Mouse (Mus musculus): ENCODE results near the gene Amh. TPM values are rescaled to one million over a fixed set of nuclear protein-coding genes. Genes with fewer than 3 reads are reported as not detected.

Amh gene
- polyA plus RNA-seq (2012; rRNA removed) = 11.5 and 23.8 TPM in 2 replicates

DNA sequence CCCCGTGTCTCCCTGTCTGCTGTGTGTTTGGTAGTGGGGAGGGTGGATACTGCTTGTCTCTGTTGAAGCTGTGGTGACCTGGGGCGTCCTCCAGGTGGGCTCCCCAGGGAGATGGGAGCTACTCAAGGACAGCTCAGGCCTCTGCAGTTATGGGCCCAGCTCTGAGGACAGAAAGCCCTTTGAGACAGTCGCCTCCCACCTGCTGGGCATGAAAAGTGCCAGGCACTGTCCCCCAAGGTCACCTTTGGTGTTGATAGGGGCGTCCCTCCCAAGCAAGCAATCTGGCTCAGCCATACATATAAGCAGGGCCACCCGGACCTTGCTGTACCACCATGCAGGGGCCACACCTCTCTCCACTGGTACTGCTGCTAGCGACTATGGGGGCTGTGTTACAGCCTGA is at the start of gene Amh:
Amh (plus strand) TSS at position 328 of the 400 bp plus-strand sequence.

DNA sequence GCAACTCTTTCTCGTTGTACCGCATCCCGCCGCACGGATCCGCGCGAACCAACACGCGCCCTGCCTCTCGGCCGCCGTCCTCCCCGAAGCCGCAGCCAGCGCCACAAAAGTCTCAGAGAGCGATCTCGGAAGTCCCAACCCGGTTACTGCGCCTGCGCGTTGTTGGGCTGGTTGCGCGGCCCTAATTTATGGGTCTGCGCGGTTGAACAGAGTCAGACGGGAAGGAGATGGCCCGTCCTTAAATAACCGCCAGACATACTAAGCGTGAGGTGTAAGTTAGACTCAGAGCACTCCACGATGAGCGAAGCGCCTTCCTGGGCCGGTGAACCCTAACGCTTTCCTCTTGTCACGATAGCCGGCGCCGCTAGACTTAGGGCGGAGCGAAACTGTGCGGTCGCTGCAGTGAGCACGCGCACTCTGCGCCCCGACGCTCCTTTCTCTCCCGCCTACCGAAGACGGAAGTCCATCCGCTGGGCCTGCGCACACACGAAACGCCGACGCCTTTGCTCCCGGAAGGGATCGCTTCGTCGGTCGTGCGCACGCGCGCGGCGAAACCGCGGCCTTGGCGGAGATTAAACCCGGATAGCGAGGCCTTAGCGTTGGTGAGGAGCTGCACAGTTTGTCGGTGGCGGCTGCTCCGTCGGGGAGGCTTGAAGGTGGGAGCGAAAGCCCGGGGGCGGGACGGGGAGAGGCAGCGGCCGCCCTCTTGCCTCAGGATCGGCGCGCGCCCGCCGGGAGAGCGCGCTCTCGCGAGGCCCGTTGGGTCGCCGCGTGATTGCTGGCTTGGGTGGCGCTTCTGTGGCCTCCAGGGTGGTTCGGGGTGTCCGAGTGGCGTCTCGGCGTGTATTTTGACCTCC is 6.7 kb upstream of the Amh start, which contains the start of the genes Sf3a2 and Plekhj1:
Sf3a2 (plus strand) TSS at position 49 of the 857 bp plus-strand sequence.
Plekhj1 (minus strand) TSS at position 477 of the 857 bp plus-strand sequence.

DNA sequence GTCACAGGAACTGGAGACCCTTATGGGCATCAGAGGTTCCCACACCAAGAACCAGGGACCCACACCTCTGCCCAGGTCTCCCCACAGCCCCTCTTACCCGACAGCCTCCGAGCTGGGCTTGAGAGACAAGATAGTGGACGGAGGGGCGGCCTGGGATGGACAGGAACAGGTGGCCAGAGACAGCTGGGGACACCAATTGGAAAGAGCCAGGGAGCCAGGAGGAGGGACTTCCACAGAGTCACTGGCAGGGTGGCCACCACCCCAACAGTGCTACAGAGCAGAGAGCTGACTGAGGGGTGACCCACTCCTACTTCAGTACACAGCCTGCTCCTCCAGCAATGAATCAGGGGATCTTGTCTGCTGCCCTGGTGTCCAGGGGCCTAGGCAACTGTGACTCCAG is 8.3 kb downstream of the Amh start, which contains the start of gene Jsrp1:
Jsrp1 (minus strand) TSS at position 133 of the 400 bp plus-strand sequence.

GRCm38 (mm10) chr10:80826151-80827062 is 21.4 kb downstream of the Amh start, which contains the start of gene Oaz1:
Gene Oaz1, plus strand, starts transcription at chr10:80826656.

DNA sequence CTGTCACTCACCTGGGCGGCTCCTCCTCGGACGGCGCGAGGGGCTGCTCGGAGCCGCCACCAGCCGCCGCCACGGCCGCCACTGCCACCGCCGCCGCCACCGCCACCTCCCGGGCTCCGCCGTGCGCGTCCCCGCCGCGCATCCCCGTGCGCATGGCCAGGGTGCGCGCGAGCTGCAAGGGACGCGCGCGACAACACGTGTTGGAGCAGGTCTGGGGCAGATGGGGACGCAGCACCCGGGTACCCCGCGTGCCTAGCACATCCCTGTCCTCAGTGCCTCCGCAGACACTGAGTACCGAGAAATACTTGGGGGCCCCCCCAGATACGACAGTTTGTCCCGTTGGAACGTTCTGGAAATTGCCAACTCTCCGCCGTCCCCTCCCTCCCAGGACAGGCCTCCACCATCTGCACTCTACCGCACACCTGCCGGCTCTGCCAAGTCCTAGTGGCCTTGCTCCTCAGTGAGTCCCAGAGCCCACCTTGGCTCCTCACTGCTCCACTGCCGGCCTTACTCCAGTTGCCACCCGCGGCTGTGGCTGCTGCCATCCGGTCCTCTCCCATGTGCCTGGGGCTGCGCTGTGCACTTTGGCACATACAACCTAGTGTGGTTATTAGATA is 39.0 kb downstream of the Amh start, which contains the start of gene Lingo3:
Lingo3 (minus strand) TSS at position 109 of the 617 bp plus-strand sequence.

DNA sequence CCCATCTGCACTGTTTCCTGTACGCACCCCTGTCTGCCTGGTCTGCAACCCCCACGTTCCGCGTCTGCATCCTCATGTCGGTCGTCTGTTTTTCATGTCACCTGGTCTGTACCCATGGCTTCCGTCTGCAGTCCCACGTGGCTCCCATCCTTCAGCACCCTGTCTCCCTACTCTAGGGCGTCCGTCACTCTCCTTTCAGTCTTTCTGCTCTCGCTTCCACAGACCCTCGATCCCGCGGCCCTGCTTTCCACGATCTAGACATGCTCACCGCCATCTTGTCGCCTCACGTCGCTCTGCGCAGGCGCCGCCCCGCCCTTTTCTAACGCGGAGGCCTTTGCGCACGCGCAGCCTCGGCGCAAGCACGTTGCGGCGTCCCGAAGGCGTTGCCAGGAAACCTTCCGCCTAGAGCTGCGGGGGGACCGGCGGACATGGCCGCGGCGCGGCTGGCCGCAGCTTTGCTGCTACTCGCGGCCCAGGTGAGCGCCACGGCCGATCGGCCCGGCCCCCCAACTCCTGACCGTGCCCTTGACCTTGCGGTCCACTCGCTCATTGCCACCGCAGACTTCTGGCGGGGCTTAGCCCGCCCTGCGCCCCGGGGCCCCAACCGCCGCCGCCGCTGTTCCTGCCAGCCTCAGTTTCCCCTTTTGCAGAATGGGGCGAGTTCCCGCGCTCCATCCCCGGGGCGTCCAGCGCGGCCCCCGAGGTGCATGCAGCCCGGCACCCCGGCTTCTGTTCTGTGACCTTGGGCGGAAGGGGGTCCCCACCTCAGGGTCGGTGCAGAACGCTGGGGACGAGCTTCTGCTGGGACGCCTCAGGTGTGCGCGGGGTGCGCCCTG is 50.1 kb downstream of the Amh start, which contains the start of the genes Lsm7 and Sppl2b:
Lsm7 (minus strand) TSS at position 297 of the 836 bp plus-strand sequence.
Sppl2b (plus strand) TSS at position 363 of the 836 bp plus-strand sequence.

Other genes with a start within 250 kb of the Amh start
- gene Rexo1, start 243.7 kb upstream of the Amh start, polyA plus RNA-seq (2012; rRNA removed) = 24.4 and 24.8 TPM in 2 replicates
- 17.2 and 26.0 TPM in 2 replicates for gene Klf16, start 227.9 kb upstream of the Amh start, polyA plus RNA-seq (2012; rRNA removed)
- 263 and 463 TPM in 2 replicates for gene Abhd17a, start 214.9 kb upstream of the Amh start, polyA plus RNA-seq (2012; rRNA removed)
- gene Scamp4, start 202.4 kb upstream of the Amh start, polyA plus RNA-seq (2012; rRNA removed) = 91.7 and 103 TPM in 2 replicates
- 10.5 and 14.2 TPM in 2 replicates for gene Adat3, start 202.4 kb upstream of the Amh start, polyA plus RNA-seq (2012; rRNA removed)
- 0.62 and 1.2 TPM in 2 replicates for gene Gm49322, start 199.2 kb upstream of the Amh start, polyA plus RNA-seq (2012; rRNA removed)
- 114 and 151 TPM in 2 replicates for gene Csnk1g2, start 182.4 kb upstream of the Amh start, polyA plus RNA-seq (2012; rRNA removed)
- 38.9 and 41.5 TPM in 2 replicates for gene Btbd2, start 148.2 kb upstream of the Amh start, polyA plus RNA-seq (2012; rRNA removed)
- 165 and 210 TPM in 2 replicates for gene Mknk2, start 127.1 kb upstream of the Amh start, polyA plus RNA-seq (2012; rRNA removed)
- gene Mob3a, start 103.3 kb upstream of the Amh start, polyA plus RNA-seq (2012; rRNA removed) = 15.0 and 20.9 TPM in 2 replicates
- gene Izumo4, start 103.1 kb upstream of the Amh start, polyA plus RNA-seq (2012; rRNA removed) = 30.1 and 36.5 TPM in 2 replicates
- 53.8 and 63.4 TPM in 2 replicates for gene Ap3d1, start 63.0 kb upstream of the Amh start, polyA plus RNA-seq (2012; rRNA removed)
- gene Dot1l, start 50.0 kb upstream of the Amh start, polyA plus RNA-seq (2012; rRNA removed) = 20.4 and 21.6 TPM in 2 replicates
- 28.3 and 33.0 TPM in 2 replicates for gene Sf3a2, start 7.0 kb upstream of the Amh start, polyA plus RNA-seq (2012; rRNA removed)
- 26.0 and 33.2 TPM in 2 replicates for gene Plekhj1, start 6.6 kb upstream of the Amh start, polyA plus RNA-seq (2012; rRNA removed)
- gene Jsrp1, start 8.3 kb downstream of the Amh start, polyA plus RNA-seq (2012; rRNA removed) = 2.5 and 3.3 TPM in 2 replicates
- gene Oaz1, start 21.4 kb downstream of the Amh start, polyA plus RNA-seq (2012; rRNA removed) = 614 and 821 TPM in 2 replicates
- 0.53 and 0.84 TPM in 2 replicates for gene Lingo3, start 38.8 kb downstream of the Amh start, polyA plus RNA-seq (2012; rRNA removed)
- gene Lsm7, start 50.0 kb downstream of the Amh start, polyA plus RNA-seq (2012; rRNA removed) = 58.8 and 71.4 TPM in 2 replicates
- gene Sppl2b, start 50.0 kb downstream of the Amh start, polyA plus RNA-seq (2012; rRNA removed) = 48.6 and 56.7 TPM in 2 replicates
- 19.4 and 39.8 TPM in 2 replicates for gene Tmprss9, start 66.6 kb downstream of the Amh start, polyA plus RNA-seq (2012; rRNA removed)
- gene Timm13, start 95.7 kb downstream of the Amh start, polyA plus RNA-seq (2012; rRNA removed) = 106 and 120 TPM in 2 replicates
- 15.5 and 17.3 TPM in 2 replicates for gene Lmnb2, start 113.0 kb downstream of the Amh start, polyA plus RNA-seq (2012; rRNA removed)
- 13.8 and 21.5 TPM in 2 replicates for gene Gadd45b, start 124.8 kb downstream of the Amh start, polyA plus RNA-seq (2012; rRNA removed)
- 0.71 and 1.1 TPM in 2 replicates for gene Gng7, start 209.7 kb downstream of the Amh start, polyA plus RNA-seq (2012; rRNA removed)
- 0.29 and 0.37 TPM in 2 replicates for gene Diras1, start 220.4 kb downstream of the Amh start, polyA plus RNA-seq (2012; rRNA removed)
- 18.5 and 21.8 TPM in 2 replicates for gene Slc39a3, start 232.2 kb downstream of the Amh start, polyA plus RNA-seq (2012; rRNA removed)

All from stomach, adult 2 months (tissue).